Mouse (Mus musculus) brain, embryonic 14.5 days (tissue): Measurements from ENCODE around the gene Olfr145. TPM values are rescaled to one million over a fixed set of nuclear protein-coding genes. Genes with fewer than 3 reads are reported as not detected.

Experiments used
- DNase-seq: peaks from one replicate; pipeline ENCODE4 v3.0.0-alpha.2; 2011; ENCODE audit warnings: low read depth
- CTCF ChIP-seq: fragments of 200-500 bp; IDR thresholded peaks from 2 replicates; pipeline ENCODE4 v1.5.1; 2012; ENCODE audit warnings: inconsistent platforms, mild to moderate bottlenecking, moderate library complexity, borderline replicate concordance; ENCODE audit not compliant: insufficient read depth, insufficient read length; ENCODE audit errors: extremely low read depth
- POLR2A ChIP-seq: fragments of 200-500 bp; IDR thresholded peaks from 2 replicates; pipeline ENCODE4 v1.6.1; 2012; ENCODE audit warnings: mild to moderate bottlenecking, inconsistent platforms, borderline replicate concordance; ENCODE audit not compliant: poor library complexity, insufficient read depth, insufficient read length, severe bottlenecking; ENCODE audit errors: extremely low read depth
- polyA plus RNA-seq: library from polyadenylated mRNA; depleted of rRNA; stranded (reverse); fragments of >200 nt; gene quantifications from 2 replicates; pipeline ENCODE4 v1.2.3, GENCODE M21; 2012; rRNA removed

The Olfr145 gene
- polyA plus RNA-seq, 1 experiment = not detected

DNA sequence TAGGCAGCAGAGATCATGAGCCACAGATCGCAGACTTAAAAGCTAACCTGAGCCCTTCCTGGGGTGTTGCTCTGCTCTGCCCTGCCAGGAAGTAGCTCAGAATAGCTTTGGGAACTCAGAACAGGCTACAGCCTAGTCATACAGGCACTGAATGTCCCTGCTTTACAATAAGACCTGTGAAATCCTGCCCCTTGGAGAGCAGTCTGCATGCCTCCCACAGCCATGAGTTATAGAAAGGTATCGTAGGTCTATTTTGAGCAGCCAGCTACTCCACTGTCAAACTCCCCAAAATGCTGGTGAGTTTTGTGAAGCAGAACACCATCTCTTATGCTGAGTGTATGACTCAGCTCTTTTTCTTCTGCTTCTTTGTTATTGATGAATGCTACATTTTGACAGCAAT is 44.6 kb downstream of the Olfr145 start:
- DNase-seq = no peak
- TF ChIP-seq POLR2A (no peak), CTCF (no peak)

Other genes starting within 250 kb of the Olfr145 start
- gene Tbrg1, start 239.4 kb upstream of the Olfr145 start, polyA plus RNA-seq = 49.7 and 52.0 TPM in 2 replicates
- 0.13 and 3.2 TPM in 2 replicates for gene Panx3, start 227.5 kb upstream of the Olfr145 start, polyA plus RNA-seq
- not detected in 2 replicates for gene Olfr160, start 180.5 kb upstream of the Olfr145 start, polyA plus RNA-seq
- gene Olfr874, start 151.6 kb upstream of the Olfr145 start, polyA plus RNA-seq = 0.10 TPM in 1 of 2 replicates, not detected in the other
- 0.03 TPM in 1 of 2 replicates, not detected in the other for gene Olfr875, start 124.9 kb upstream of the Olfr145 start, polyA plus RNA-seq
- not detected in 2 replicates for gene Olfr876, start 93.7 kb upstream of the Olfr145 start, polyA plus RNA-seq
- gene Olfr877, start 42.5 kb upstream of the Olfr145 start, polyA plus RNA-seq = not detected in 2 replicates
- gene Olfr878, start 21.1 kb downstream of the Olfr145 start, polyA plus RNA-seq = not detected in 2 replicates
- gene Olfr881, start 95.1 kb downstream of the Olfr145 start, polyA plus RNA-seq = not detected in 2 replicates
- gene Olfr883, start 129.1 kb downstream of the Olfr145 start, polyA plus RNA-seq = not detected in 2 replicates
- not detected in 2 replicates for gene Olfr884, start 149.8 kb downstream of the Olfr145 start, polyA plus RNA-seq
- not detected in 2 replicates for gene Olfr885, start 164.6 kb downstream of the Olfr145 start, polyA plus RNA-seq
- not detected in 2 replicates for gene Olfr887, start 187.3 kb downstream of the Olfr145 start, polyA plus RNA-seq
- gene Olfr888, start 211.4 kb downstream of the Olfr145 start, polyA plus RNA-seq = not detected in 2 replicates
- 0.01 TPM in 1 of 2 replicates, not detected in the other for gene Olfr889, start 218.5 kb downstream of the Olfr145 start, polyA plus RNA-seq
- gene Olfr890, start 245.8 kb downstream of the Olfr145 start, polyA plus RNA-seq = not detected in 2 replicates